Mouse (Mus musculus) forebrain, embryonic 16.5 days (tissue): Measurements from ENCODE around the gene Plekhg2. TPM values are rescaled to one million over a fixed set of nuclear protein-coding genes. Genes with fewer than 3 reads are reported as not detected.

Experiments used
- ATAC-seq: fragments of 200-750 bp; cut with Nextera tagmentation; 2 replicates; pipeline ENCODE4 v1.8.0; 2017; ENCODE audit warnings: mild to moderate bottlenecking, moderate library complexity
- H3K27ac ChIP-seq: fragments of 300-500 bp; sonication (generic); 2 replicates; pipeline ENCODE4 v1.5.1; 2014; ENCODE audit warnings: low read length, control low read depth
- H3K27me3 ChIP-seq: fragments of 300-500 bp; sonication (generic); replicated peaks from 2 replicates; pipeline ENCODE4 v1.6.1; 2014; ENCODE audit warnings: low read length; ENCODE audit not compliant: control insufficient read depth, insufficient read depth
- H3K36me3 ChIP-seq: fragments of 300-500 bp; sonication (generic); 2 replicates; pipeline ENCODE4 v1.6.1; 2014; ENCODE audit not compliant: control insufficient read depth, insufficient read depth
- H3K4me1 ChIP-seq: fragments of 300-500 bp; sonication (generic); replicated peaks from 2 replicates; pipeline ENCODE4 v1.6.1; 2014; ENCODE audit warnings: low read length; ENCODE audit not compliant: control insufficient read depth, insufficient read depth
- H3K4me2 ChIP-seq: fragments of 300-500 bp; sonication (generic); 2 replicates; pipeline ENCODE4 v1.6.1; 2014; ENCODE audit warnings: mild to moderate bottlenecking, low read length, control low read depth
- H3K4me3 ChIP-seq: fragments of 300-500 bp; sonication (generic); replicated peaks from 2 replicates; pipeline ENCODE4 v1.5.1; 2014; ENCODE audit warnings: mild to moderate bottlenecking, low read length, control low read depth
- H3K9ac ChIP-seq: fragments of 300-500 bp; sonication (generic); replicated peaks from 2 replicates; pipeline ENCODE4 v1.6.1; 2014; ENCODE audit warnings: low read depth, low read length, control low read depth
- H3K9me3 ChIP-seq: fragments of 300-500 bp; sonication (generic); 2 replicates; pipeline ENCODE4 v1.6.1; 2016; ENCODE audit warnings: low read length; ENCODE audit not compliant: control insufficient read depth
- WGBS: fragments of 180-500 bp; shearing (Covaris S2); extraction: QIAGEN DNeasy Blood & Tissue Kit; methylation state at CpG from one replicate; pipeline ENCODE4 v1.1.7; 2014; 5-methylcytosine and 5-hydroxymethylcytosine counted together
- polyA plus RNA-seq: library from polyadenylated mRNA; unstranded; fragments of >200 nt; fragmentation: Nextera tagmentation; extraction: Ambion mirVana; gene quantifications from 2 replicates; pipeline ENCODE4 v1.2.1, GENCODE M21; 2015

The Plekhg2 gene
- polyA plus RNA-seq: 40.7 and 50.8 TPM in 2 replicates

DNA sequence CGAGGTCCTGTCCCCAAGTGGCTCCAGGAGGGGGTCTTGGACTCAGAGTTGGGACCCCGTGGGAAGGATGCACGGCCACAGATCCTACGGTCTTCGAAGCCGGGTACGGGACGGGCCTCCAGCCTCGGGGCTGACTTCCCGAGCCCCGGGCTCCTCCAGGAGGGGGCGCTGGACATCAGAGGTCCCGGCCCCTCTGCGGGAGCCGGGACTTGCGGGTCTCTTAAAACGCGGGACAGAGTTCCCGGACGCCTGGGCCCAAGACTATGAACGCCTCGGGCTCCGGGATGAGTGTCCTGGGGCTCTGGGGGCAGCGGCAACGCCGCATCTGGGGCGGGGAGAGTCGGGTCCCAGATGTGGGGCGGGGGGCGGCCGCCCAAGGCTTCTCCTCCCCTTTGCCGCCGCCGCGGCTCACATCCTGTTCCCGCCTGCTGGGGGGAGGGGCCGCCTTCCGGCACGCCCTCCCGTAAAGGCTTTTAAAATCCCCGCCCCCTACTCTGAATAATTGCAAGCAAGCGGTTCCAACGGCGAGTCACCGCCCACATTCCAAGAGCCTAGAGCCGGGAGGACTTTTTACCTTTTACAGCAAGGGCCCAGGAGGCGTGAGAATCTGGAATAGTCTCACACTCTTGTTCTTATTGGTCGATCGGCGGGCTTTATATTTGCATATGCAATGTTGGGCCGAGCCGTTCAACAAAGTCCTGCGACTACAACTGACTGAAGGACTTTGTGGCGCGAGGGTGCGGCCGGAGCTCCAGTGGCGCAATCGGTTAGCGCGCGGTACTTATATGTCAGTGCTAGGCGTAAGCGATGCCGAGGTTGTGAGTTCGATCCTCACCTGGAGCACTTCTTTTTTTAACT is at the start of gene Plekhg2:
TSS of gene Plekhg2 (minus strand) at position 349 of the 858 bp plus-strand sequence.
- peaks cover 39% of the 10 kb centered on the region for H3K4me1 ChIP-seq
- WGBS: under 1% methylated on average over 53 of the region's 66 CpGs
- peak within 1 kb of the TSS; percentile 83 for H3K27ac ChIP-seq
- no peaks in the 10 kb centered on the region for H3K27me3 ChIP-seq
- no peaks in the 10 kb centered on the region for H3K9me3 ChIP-seq
- peak within 1 kb of the TSS; percentile 75 for H3K4me3 ChIP-seq
- peak; percentile 81 for ATAC-seq
- peak within 1 kb of the TSS; percentile 88 for H3K4me2 ChIP-seq
- no peaks in the 10 kb centered on the region for H3K36me3 ChIP-seq
- peak within 1 kb of the TSS; percentile 85 for H3K9ac ChIP-seq

DNA sequence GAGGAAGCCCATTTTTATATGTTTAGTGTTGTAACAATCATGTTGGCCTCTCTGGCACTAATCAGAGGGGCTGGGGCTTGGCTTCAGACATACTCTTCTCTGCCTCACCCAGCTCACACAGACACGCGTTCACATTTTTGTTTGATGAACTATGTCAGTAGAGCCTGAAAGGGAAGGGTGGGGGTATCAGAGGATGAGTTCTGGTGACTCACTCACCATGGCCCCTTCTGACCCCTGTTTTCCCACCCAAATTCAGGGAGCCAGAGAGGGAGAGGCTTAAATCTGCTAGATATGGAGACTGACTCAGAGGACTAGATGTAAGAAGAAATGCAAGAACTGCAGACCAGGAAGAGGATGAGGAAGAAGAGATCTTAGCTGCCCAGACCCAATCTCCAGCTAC is 47.0 kb upstream of the Plekhg2 start:
- H3K9me3 ChIP-seq: no peaks in the 10 kb centered on the region
- no peak overlapping the region for H3K4me3 ChIP-seq
- 95% methylated on average over 2 of the region's 2 CpGs for WGBS
- no peak overlapping the region for H3K9ac ChIP-seq
- H3K4me2 ChIP-seq: no peak overlapping the region
- no peaks in the 10 kb centered on the region for H3K4me1 ChIP-seq
- ATAC-seq: no peak
- H3K27ac ChIP-seq: no peak overlapping the region
- H3K36me3 ChIP-seq: peaks cover 8% of the 10 kb centered on the region; the same call in 1 of the 2 replicates
- no peaks in the 10 kb centered on the region for H3K27me3 ChIP-seq

DNA sequence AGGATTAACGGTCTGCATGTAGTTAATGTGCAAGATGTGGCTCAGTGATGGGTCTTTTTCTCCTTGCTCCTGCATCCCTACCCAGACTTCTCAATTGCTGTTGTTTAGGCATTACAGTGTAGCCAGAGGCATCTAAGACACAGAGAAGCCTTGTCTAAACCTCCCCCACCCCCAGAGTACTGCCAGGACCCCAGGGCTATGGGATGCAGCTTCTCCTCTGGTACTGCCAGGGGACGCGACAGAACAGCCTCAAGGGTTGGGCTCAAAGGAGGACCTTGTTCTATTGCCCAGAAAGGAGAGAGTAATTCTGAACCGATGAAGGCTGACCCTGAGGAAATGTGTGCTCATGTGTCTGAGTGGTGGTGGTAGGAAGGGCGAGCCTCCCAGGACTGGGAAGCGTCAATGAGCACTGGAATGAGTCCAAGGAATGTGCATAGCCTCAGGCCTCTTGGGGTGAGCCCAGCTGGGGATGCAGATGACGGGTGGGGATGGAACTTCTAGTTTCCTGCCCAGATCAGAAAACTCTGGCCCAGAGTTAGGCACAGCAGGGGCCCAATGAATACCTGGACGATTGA is 45.8 kb upstream of the Plekhg2 start:
- no peaks in the 10 kb centered on the region for H3K4me1 ChIP-seq
- 68% methylated on average over 8 of the region's 8 CpGs for WGBS

DNA sequence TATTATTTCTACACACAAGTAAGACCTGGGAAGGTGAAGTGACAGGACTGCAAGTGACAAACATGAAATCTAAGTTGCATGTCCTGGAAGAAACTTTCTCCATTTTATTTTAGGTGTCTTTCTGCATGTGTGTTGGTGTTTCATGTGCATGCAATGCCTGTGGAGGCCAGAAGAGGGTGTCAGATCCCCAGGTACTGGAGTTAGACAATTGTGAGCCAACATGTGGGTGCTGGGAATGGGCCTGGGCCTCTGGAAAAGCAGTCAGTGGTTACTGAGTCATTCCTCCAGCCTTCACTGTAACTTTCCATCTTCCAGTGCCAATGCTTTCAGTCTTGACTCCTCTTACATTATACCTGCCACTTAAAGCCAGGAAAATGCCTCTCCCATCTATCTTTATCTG is 45.0 kb upstream of the Plekhg2 start:
- no peak overlapping the region for H3K4me3 ChIP-seq
- no peaks in the 10 kb centered on the region for H3K27me3 ChIP-seq
- no peak overlapping the region for H3K27ac ChIP-seq
- H3K9ac ChIP-seq: no peak overlapping the region
- ATAC-seq: no peak
- no peaks in the 10 kb centered on the region for H3K9me3 ChIP-seq
- H3K4me2 ChIP-seq: no peak overlapping the region
- H3K36me3 ChIP-seq: peaks cover 14% of the 10 kb centered on the region
- no peaks in the 10 kb centered on the region for H3K4me1 ChIP-seq

More for the DNA sequence above, 45.8 kb upstream of the Plekhg2 start:
- Histone ChIP-seq H3K9ac (no peak overlapping the region), H3K9me3 (no peaks in the 10 kb centered on the region), H3K4me2 (no peak overlapping the region), H3K4me3 (no peak overlapping the region), H3K36me3 (peaks cover 14% of the 10 kb centered on the region), H3K27me3 (no peaks in the 10 kb centered on the region), H3K27ac (no peak overlapping the region)
- no peak; the same call in 1 of the 2 replicates for ATAC-seq

DNA sequence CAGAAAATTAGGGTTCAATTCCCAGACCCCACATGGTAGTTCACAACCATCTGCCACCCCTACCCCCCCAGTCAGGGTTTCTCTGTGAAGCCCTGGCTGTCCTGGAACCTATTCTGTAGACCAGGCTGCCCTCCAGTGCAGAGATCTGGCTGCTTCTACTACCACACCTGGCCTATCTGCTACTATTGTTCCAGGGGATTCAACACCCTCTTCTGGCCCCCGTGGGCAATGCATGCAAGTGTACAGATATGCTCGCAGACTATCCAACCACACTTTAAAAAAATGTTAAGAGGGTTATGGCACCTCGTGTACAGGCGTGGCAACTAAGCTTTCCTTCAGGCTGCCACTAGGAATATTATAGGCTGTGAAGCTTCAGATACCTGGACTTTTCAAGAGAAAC is 40.4 kb upstream of the Plekhg2 start:
- Histone ChIP-seq H3K9ac (no peak overlapping the region), H3K4me3 (no peak overlapping the region), H3K27me3 (no peaks in the 10 kb centered on the region), H3K4me1 (no peaks in the 10 kb centered on the region), H3K9me3 (no peaks in the 10 kb centered on the region), H3K36me3 (peaks cover 19% of the 10 kb centered on the region), H3K4me2 (no peak overlapping the region), H3K27ac (no peak overlapping the region)
- no peak for ATAC-seq
- WGBS: 88% methylated on average over 4 of the region's 4 CpGs

DNA sequence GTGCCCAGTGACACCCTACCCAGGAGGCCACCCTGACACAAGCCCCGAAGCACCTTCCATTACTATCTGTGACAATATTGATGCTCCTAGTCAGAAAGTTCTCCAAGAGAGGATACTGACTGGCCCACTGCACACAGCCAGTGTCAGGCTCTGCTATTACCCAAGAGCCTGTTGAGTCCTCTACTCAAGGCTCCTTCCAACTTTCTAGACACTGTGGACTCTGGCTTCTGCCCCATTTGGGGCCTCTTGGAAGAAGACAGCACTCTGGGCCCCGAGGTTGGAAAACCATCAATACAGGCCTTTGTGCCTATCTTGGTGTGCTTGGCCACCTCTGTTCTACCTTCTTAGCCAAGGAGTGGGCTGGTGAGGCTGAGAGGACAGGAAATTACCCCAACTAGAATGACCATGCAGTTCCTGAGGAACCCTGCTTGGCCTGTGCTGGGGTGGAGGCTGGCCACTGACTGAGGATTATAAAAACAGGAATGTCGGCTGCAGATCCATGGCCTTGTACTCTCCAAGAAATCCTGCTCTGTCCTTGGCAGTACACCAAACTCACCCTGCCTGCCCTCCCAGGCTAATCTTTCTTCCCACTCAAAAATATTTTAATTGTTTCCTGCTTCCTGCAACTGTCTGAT is 38.6 kb upstream of the Plekhg2 start:
- Histone ChIP-seq H3K4me3 (no peak overlapping the region), H3K27me3 (no peaks in the 10 kb centered on the region), H3K9ac (no peak overlapping the region), H3K36me3 (peaks cover 30% of the 10 kb centered on the region), H3K4me1 (no peaks in the 10 kb centered on the region), H3K4me2 (no peak overlapping the region), H3K9me3 (no peaks in the 10 kb centered on the region), H3K27ac (no peak overlapping the region)
- ATAC-seq: no peak
- WGBS: 86% methylated on average over 3 of the region's 3 CpGs

DNA sequence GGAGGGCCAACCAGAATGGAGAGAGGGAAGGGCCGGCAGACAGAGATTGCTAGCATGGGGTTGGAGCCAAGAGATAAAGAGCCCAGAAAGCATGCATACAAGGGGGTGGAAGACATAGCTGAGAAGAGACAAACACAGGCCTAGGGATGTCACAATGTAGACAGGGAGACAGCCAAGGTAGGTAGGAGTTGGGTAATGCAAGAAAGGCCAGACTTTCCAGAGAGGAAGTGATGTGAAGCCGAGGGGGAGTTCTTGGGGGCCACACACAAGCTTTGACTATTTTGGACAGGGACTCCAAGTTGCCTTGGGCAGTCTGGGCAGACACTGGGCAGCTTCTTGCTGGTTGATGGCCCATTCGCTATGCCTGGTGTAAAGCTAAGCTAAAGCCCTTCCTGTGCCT is 29.5 kb upstream of the Plekhg2 start:
- H3K9ac ChIP-seq: no peak overlapping the region
- H3K27me3 ChIP-seq: no peaks in the 10 kb centered on the region
- no peaks in the 10 kb centered on the region for H3K4me1 ChIP-seq
- H3K9me3 ChIP-seq: no peaks in the 10 kb centered on the region
- no peak overlapping the region for H3K4me2 ChIP-seq
- no peak overlapping the region for H3K27ac ChIP-seq
- H3K4me3 ChIP-seq: no peak overlapping the region
- peaks cover 65% of the 10 kb centered on the region for H3K36me3 ChIP-seq
- 82% methylated on average over 3 of the region's 3 CpGs for WGBS
- ATAC-seq: no peak

DNA sequence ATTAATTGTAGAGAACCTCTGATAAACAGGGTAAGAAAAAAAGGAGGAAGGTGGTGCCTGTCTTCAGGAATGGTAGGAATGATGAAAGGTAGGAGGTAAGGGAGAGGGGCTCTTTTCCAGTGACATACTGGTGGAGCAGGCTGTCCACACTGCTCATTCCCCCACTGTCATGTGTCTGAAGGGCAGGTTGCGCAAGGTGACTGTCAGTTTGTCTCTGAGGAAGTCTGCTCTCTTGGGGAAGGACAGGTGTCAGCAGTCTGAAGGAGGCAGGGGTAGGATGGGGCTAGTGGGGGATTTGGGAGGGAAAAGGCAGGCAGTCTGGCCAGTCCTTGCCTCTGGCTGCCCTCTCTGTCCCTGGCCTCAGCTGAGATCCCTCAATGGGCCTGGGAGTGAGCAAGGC is 28.6 kb upstream of the Plekhg2 start:
- Histone ChIP-seq H3K27me3 (no peaks in the 10 kb centered on the region), H3K4me2 (no peak overlapping the region), H3K4me3 (no peak overlapping the region), H3K9ac (no peak overlapping the region), H3K9me3 (no peaks in the 10 kb centered on the region), H3K27ac (no peak overlapping the region), H3K4me1 (no peaks in the 10 kb centered on the region), H3K36me3 (peaks cover 57% of the 10 kb centered on the region)
- WGBS: 100% methylated on average over 1 of the region's 1 CpGs
- ATAC-seq: no peak

DNA sequence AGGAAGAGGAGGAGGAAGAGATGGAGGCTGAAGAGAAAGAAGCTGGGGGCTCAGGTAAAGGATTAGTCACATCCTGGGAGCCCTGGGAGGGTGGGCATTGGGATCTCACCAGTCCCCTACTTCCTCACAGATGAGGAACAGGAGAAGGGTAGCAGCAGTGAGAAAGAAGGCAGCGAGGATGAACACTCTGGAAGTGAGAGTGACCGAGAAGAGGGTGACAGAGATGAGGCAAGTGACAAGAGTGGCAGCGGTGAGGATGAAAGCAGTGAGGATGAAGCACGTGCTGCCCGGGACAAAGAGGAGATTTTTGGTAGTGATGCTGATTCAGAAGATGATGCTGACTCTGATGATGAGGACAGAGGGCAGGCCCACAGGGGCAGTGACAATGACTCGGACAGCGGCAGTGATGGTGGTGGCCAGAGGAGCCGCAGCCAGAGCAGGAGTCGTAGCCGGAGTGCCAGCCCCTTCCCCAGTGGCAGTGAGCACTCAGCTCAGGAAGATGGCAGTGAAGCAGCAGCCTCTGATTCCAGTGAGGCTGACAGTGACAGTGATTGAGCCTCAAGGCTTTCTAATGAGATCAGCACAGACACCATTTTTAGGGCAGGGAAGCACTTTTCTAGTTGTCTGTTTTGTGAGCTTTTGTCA is 26.4 kb upstream of the Plekhg2 start:
- no peak overlapping the region for H3K27ac ChIP-seq
- H3K4me1 ChIP-seq: peaks cover 2% of the 10 kb centered on the region
- H3K4me2 ChIP-seq: no peak overlapping the region
- peaks cover 41% of the 10 kb centered on the region for H3K36me3 ChIP-seq
- H3K9ac ChIP-seq: no peak overlapping the region
- ATAC-seq: no peak
- no peaks in the 10 kb centered on the region for H3K9me3 ChIP-seq
- H3K4me3 ChIP-seq: no peak overlapping the region
- 85% methylated on average over 10 of the region's 10 CpGs for WGBS
- no peaks in the 10 kb centered on the region for H3K27me3 ChIP-seq
